Mouse (Mus musculus) cerebellum, postnatal 25 days (tissue): ENCODE data around the gene Eif5a.

ENCODE experiments used
- DNase-seq, 2 experiments: peaks; one replicate each; pipeline ENCODE4 v3.0.0; 2021; ENCODE audit warnings: mixed read lengths in 2 of 2

The Eif5a gene

DNA sequence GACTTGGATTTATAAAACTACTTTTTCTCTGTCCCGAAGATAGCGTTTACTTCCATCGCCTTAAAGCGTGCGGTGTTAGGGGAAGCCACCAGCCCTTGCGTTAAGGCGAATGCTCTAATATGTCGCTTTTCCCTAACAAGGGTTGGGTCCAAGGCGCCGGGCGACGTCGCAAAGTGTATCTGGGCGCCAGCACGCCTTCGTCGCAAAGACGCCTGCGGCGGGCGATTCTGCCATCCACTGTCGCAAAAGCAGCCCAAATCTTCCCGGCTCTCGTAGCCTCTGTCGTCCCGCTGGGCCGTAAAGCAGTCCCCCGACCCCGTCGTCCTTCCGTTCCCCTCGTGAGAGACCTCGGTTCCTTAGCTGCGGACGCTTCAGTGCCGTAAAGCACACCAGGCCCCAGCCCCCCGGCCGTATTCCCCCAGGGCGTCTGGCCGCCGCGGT, 20.3 kb downstream of the Eif5a start:
- peak; percentile 95 for DNase-seq

DNA sequence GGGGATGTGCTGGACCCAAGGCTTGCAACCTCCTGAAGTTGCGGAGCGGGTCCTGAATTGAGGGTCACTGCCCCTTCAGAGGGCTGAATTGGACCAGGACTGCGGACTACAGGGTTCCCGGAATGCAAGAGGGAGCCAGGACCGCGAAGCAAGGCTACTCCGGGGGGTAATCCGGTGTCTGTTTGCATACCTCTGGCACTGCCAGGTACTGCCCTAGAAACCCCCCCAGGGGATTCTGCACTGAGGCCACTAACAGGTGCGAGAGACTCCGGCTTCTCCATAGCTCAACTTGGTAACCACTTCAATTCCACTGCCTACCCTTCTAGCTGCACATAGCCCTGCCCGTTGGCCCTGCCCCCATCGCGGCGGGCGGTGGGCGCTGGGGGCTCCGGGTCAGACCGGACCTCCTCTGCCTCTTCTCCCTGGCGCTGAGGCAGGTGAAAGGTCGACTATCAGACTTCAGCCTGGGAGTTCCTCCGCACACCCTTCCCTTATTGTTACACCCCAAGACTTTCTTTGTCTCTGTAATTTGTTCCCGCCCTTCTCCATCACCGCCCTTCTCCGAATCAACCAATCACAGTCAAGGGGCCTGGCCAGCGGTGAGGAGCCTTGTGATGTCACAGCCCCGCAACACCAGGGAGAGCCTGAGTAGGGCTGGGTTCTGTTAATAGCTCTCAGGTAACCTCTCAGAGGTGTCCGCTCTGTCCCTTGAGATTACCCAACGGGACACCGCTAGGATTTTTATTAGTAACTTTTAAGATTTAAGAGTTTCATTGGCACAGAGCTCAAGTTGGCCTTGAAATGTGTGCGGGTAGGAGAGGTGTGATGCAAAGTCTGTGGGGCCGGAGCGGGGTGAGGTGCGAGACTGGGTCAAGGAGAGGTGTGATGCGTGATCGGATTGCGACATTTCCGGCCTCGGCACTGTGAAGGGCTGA, 21.0 kb downstream of the Eif5a start, which contains the start of the genes 2810408A11Rik and Neurl4:
2810408A11Rik (minus strand) TSS at position 517 of the 935 bp plus-strand sequence.
Neurl4 (plus strand) TSS at position 602 of the 935 bp plus-strand sequence.
- DNase-seq = peak; percentile 87 to 90

DNA sequence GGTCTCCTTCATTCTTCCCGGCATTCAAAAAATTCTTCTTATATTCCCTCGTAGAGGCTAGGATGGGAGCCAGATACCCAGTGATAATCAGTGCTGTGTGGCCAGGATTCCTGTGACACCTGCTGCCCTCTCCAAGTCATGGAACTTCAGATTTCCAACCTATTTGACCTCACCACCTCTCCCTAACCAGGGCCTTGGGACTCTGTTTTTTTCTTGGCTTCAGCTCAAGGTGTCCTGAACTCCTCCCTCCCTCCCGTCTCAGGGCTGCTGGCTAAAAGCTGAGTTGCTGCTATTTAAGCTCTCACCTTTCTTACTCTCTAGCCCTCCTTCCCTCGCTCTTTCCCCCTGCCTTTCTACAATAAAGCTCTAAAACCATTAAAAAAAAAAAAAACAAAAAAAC, 21.9 kb downstream of the Eif5a start:
- DNase-seq = no peak

DNA sequence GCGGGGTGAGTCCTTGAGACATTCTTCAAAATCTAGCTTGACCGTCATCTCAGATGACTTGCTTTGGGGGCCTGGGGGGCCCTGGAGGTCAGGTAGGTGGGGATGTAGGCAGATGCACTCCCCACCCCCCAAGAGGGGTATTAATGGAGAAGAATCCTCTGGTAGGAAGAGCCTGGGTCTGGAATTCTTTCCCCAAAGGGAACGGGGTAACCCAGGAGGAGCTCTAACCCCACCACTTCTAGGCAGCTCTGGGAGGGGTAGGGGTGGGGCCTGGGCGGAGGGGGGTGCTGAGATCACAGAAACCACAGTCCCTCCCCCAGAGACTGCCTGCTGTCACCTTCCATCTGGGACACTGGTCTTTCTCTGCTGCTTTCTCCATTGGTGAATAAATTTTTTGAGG, 26.5 kb downstream of the Eif5a start, which contains the start of gene Acap1:
Acap1 (minus strand) TSS at position 249 of the 400 bp plus-strand sequence.
- DNase-seq = no peak

DNA sequence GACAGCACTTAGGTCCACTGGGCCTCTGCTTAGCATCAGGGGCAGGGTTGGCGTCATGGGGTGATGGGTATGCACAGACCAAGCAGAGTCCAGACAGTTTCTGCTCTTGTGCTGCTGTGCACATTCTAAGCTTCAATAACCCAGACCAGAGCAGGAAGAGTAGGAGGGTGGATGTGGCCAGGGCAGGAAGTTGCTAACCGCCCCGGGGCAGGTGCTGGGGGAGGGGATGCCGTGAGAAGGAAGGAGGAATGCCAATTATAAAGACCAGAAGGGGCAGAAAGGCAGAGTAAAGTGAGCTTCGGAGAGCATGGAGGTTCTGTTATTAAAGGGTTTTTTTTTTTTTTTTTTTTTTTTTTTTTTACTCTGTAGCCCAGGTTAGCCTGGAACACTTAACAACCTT, 27.1 kb downstream of the Eif5a start:
- DNase-seq = no peak

DNA sequence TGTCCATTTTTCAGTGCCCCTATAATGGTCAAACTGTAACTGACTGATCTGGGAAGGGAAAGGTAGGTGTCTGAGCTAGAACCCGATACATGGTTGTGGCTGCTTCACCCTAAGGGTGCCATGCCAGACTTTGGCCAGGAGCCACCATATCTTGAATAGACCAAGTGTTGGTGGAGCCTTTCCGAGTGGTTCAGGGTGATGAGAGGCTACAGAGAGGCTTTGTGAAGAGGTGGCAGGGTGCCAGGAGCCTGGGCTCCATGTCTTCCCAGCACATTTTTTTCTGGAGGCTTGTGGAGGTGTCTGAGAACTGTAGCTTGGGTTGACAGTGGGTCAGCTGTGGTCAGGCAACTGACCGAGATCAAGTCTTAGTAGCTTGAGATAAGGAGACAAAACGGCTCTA, 30.3 kb downstream of the Eif5a start:
- DNase-seq = no peak

DNA sequence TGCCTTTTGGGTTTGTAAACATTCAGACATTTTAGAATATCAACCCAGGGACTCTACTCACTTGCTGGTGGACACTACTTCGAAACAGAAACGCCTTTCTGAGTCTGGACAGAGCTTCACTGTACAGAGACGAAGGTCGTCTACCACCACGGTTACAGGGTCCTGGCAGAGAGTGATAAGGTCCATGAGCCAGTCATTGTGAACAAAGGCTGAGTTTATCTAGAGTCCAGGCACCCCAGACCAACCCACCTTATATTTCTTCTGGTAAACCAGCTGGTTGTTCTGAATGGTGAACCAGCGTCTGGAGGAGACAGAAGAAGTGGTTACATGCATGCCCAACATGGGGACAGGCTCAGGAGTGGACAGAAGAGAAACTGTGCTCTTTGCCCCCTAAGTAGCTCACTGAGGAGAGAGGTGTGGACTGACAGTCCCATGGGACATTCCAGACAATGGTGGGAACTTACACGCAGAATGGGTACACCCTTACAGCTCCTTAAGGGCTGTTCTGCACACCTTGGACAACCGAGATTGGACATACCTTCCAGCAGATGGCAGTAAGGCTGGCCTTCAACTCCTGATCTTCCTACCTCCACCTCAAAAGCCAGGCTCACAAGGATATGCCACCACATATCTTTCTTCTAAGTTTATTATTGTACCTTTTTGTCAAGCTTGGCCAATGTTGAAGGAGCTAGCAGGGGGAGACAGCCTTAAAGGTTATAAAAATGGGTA, 34.7 kb downstream of the Eif5a start:
- DNase-seq = no peak

DNA sequence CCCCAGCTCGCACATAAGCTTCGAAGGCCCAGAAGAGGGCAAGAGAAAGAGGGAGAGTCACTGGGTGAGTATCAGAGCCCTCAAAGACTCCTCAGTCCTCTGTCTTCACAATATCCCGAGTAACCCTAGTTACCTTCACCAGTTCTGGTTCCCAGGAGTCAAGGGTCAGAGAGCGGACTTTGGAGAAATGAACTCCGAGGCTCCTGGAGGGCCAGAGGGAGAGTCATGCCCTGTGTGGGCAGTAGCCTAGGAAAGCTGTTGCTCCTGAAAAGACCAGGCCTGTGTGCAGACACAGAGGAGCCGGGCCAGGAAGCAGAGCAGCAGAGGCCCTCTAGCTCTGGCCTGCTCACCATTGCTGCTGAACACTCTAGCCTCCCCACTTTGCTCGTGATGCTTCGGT, 37.1 kb downstream of the Eif5a start:
- no peak for DNase-seq

DNA sequence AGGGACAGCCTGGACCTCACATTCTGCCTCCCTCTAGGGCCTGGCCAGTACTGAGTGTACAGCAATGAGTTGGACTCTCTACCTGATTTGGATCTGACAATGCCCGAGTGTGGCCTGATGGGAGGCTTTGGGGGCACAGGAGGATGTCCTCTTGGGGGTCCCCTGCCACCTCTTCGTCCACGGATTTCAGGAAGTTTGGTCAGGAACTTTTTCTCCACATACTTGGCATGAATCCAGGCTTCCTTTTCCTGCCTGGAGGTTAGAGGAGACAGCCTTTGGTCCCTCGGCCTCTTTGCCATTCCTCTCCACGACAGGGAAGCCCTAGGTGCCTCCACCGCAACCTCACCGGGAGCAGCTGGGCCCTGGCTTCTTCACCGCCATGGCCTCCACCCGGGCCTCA, 37.5 kb downstream of the Eif5a start:
- no peak for DNase-seq

DNA sequence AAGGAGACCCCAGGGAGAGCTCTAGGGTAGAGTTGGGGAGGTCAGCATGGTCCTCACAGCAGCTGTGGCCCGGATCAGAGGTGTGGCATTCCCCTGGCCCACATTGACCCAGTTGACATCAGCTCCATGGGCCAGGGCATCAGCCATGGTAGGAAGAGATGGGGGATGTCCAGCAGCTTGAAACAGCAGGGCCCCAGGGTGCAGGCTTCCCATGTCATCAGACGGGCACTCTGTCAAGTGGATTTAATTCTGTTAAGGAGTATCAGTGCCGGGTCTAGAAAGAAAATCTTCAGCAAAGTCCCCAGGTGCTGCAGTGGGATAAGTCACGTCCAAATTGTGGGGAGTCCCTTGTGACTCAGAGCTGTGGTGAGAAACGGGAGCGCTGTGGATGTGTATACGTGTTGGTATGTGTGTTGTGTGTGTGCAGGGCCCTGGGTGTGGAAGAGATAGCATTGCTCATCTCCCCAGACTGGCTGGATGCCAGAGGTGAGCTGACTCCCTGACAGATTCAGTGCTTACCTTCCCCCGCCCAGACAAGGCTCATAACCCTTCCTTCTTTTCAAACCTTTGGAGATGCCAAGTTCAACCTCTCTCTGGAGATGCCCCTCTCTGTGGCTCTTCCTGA, 38.1 kb downstream of the Eif5a start:
- no peak for DNase-seq

DNA sequence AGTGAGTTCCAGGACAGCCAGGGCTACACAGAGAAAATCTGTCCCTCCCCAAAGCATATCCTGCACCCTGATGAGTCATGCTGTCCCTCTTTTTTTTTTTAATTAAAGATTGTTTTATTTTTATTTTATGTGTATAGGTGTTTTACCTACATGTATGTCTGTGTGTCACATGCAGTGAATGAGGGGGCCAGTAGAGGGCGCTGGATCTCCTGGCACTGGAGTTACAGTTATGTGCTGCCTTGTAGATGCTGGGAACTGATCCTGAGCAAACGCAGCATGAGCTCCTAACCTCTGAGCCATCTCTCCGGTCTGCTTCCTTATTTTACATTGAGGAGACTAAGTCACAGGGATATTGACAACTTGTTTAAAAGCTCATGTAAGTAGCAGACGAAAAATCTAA, 38.7 kb downstream of the Eif5a start:
- DNase-seq = peak; percentile 42 to 64

DNA sequence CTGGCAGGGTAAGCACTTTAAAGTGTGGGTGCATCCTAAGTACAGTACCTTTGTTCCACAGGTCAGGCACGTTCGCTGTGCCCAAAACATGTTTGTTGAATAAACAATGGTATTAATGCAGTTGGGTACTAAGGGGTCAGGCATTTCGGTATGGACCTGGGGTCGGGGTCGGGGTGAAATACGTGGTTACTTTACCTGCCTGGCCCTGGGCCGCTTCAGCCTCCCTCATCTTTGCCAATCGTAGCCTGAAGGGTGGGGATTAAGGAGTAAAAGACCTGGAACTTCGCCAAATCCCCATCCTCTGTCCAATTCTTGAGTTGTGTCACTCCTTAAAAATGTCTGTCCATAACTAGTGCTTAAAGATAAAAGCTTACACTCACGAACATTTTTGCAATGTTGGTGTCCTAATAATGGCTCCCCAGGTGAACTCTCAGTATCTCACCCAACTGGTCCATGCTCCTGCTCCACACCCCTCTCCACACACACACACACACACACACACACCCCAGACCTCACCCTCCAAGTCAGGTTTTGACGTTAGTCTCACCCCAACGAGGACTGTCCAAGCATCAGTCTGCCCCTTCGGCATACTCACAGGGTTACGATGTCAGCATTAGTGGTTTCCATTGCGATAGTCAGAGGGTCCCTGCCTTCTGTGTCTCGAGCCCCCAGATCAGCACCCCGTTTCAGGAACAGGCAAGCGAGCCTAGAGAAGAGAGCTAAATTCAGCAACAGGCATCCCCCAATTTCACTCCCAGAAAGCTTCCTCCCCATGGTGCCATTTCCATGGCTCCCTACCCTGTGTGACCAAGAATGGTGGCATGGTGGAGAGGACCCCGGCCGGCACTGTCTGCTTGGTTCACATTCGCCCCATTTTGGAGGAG, 39.7 kb downstream of the Eif5a start:
- DNase-seq = no peak

DNA sequence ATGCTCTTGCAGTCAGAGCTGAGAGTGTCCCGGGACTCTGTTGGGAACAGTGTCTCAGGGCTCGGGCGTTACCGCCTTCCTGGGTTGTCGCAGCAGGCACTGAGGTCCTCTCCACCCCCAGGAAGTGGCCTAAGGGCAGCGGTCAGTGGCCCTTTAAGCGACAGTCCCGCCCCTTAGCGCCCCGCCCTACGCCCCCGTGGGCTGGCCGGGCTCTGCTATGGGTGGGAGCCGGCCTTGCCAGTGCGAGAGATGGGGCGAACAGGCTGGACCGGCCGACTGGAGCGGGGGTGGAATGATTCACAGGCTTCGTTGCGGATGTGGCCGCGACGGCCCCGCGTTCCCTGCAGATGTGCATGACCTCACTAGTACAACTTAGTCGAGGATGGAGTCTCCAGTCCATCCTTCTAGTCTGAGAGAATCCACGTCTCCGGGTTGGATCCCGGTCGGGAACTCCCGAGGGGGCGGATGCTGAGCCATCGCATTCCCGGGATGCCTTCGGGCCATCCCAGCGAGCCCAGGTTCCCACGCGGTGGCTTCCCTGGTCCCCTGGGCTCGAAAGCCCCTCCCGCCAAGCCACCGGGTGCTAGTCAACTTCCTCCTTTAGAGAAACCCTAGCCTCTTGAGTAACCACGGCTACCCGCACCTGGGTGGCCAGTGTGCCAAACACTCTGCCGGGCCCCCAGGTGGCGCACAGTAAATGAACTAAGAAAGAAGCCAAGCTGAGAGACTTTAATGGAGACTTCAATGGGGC, 40.7 kb downstream of the Eif5a start, which contains the start of gene Kctd11:
Kctd11 (minus strand) TSS at position 554 of the 751 bp plus-strand sequence.
- DNase-seq = peak; percentile 83 to 88

DNA sequence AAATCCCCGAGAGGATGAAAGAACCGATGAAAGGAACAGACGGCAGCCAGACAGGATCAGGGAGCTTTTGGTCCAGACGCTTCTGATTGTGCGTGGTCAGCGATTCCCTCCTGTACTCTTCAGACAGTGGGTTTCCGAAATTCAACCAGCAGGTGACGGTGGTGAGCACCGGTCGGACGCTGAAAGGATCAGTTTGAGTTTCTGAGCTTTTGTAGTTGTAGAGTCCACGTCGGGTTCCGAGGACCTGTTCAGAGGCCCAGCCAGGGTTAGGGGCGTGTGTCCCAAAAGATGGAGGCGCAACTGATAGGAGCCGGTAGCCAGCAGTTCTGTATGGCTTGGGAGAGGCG, 41.3 kb downstream of the Eif5a start:
- DNase-seq = peak; percentile 63 to 77

DNA sequence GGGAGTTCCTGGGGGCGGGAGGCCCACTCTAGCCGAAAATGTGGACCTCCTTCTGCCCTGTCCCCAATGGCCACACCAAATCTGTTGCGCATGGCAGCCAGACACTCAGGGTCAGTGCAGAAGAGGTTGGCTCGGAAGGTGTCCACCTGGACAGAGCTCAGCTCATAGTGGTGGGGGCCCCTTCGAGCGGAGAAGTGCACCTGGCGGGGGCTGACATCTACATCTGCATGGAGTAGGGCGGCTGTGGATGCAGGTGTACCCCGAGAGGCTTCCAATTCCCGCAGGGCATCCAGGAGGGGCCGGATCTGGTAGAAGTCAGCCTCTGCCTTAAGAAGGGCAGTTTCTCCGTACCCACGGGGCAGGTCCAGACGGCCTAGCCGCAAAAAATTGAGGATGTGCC, 42.0 kb downstream of the Eif5a start:
- no peak for DNase-seq

DNA sequence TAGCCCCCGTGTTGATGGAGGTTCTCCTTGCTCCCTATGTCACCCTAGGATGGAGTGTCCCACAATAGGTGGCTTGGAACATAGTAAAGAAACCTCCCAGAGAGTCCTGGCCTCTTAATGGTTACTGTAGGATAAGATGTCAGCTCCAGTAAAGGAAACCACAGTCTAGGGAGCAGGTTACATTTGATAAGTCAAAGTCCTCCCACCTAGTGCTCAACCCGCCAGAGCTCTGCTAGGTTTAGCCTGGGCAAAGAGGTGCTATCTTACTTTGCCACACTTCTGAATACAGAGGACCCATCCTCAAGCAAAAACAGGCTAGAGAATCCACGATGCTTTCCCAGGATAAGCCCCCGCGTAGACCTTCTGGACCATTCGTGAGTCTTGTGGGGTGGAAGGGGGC, 42.8 kb downstream of the Eif5a start:
- no peak for DNase-seq

DNA sequence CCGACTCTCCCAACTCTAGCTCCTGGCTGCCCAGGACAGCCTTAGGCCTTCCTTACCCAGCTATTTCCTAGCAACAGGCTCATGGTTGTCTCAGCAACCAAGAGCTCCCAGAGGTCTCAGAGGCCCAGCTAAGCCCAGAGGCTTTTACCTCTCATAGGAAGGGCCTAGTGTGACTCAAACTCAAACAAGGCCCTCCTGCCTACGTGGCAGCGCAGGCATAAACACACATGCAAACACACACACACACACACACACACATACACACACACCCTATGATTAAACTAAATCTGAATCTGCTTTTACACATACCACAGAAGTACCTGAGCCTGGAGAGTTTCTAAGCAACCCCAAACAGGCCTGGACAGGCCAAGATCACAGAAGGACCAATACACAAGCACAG, 43.4 kb downstream of the Eif5a start:
- DNase-seq = no peak

DNA sequence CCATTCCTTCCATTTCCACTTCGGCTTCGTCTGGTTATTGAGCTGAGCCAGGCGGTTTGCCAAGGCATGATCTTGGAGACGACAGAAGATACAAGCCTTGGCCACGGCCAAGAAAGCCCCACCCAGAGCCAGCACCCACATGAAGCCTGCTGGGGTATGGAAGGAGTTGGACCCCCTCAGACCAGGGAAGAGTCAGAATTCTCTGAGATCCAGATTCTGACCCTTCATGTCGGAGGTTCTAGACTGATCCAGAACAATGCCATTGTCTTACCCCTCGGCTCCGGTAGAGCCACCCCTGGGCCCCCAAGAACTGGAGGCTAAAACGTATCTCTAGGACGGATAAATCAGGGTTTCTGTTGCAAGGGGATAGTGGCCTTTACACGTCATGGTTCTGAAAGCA, 43.9 kb downstream of the Eif5a start, which contains the start of gene Tmem95:
Tmem95 (minus strand) TSS at position 141 of the 400 bp plus-strand sequence.
- peak in 1 of 2 experiments; percentile 26 for DNase-seq

DNA sequence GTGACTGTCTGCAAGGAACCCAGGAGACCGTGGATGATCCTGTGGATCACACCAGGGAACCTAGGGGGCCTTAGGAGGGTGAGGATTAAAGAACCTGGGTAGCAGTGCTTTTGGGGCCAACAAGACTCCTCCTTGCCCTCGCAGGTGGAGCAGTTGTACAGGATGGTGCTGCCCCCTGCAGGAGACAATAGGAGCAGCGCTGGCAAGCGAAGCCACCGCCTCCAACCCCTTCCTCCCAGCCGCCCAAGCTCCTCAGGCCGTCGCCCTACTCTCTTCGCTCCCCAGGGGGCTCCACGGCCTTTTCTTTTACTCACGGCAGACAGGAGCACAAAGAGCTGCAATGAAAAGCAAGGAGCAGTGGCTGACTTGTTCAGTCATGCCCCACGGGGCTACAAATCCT, 44.9 kb downstream of the Eif5a start:
- DNase-seq = peak; percentile 89 to 92

DNA sequence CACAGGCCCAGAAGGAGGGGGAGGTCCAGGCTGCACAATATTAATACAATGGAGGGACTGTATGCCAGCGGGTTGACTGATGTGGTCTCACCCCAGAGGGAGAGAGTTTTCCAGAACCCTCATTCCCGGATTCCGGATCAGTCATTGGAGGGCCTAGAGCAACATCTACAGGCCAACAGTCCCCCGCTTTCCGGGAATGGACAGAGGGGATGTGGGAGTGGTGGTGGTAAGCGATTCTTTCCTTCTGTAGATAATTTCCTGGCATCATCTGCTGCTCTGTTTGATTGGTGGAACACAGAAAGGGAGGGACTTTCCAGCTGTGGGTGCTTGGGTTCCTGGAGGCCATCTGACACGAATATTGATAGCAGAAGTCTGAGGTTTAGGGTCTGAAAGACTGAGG, 45.6 kb downstream of the Eif5a start:
- DNase-seq = no peak

DNA sequence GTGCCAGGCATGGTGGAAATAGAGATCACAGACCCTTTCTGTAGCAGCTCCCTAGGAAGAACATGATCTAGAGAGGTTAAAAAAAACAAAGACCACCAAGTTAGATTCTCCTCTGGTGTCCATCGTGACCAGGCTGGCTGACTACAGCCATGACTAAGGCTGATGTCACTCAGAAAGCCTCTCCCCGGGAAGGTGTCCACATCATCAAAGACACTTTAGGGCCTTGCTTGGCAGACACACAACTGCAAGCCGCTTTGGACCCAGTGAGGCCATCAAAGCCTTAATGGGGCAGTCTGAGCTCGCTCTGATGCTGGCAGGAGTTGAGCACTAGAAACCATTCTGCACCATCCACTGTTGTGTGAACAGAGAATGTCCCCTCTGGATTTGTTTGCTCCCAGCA, 49.3 kb downstream of the Eif5a start:
- DNase-seq = no peak
